Mouse (Mus musculus): ENCODE data around the gene Rfxap. TPM values are rescaled to one million over a fixed set of nuclear protein-coding genes. Genes with fewer than 3 reads are reported as not detected.
A peak's percentile ranks its signal among the peaks of the same experiment; 100 is the strongest.
"Not testable (repeated sequence)": the region's sequence is repeated elsewhere in the genome, so short reads cannot be mapped to it uniquely, and the experiment has no call there.

The Rfxap gene
- polyA plus RNA-seq, 1 experiment, result 16.7 TPM

DNA sequence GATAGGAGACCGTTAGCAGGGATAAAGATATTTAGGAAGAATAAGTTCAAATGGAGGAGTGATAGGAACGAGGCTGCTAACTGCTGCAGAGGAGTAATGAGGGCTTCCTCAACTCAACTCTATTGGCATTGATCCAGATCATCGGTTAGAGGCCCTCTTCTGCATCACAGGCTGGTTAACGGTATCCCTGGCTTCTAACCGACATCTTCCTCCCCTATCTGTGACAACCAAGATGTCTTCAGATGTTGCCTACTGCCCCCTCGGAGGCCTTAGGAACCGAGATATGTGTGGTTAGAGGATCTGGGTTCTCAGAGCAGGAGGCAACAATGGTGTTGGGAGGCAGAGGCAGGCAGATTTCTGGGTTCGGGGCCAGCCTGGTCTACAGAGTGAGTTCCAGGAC is 39.0 kb downstream of the Rfxap start:
- Histone ChIP-seq H3K36me3 (ENCODE audit: control insufficient read depth, insufficient read depth, low read length) (no peaks in the 10 kb centered on the region), H3K27me3 (replicated peaks; ENCODE audit: control insufficient read depth, insufficient read depth, low read length) (no peaks in the 10 kb centered on the region), H3K27ac (ENCODE audit: insufficient read depth, low read depth, low read length) (no peak overlapping the region), H3K4me3 (ENCODE audit: insufficient read depth, low read depth, low read length) (no peak overlapping the region), H3K4me1 (ENCODE audit: control insufficient read depth, insufficient read depth, low read length) (no peaks in the 10 kb centered on the region)
- WGBS, result 87% methylated on average over 8 of the region's 8 CpGs
- no peak for TF ChIP-seq POLR2A (IDR thresholded peaks at IDR 0.05; ENCODE audit: low read depth, low read length)
- no peak for TF ChIP-seq CTCF (conservative IDR thresholded peaks at IDR 0.05; ENCODE audit: insufficient read depth, insufficient read length, low read depth, low read length)
- DNase-seq, result no peak

DNA sequence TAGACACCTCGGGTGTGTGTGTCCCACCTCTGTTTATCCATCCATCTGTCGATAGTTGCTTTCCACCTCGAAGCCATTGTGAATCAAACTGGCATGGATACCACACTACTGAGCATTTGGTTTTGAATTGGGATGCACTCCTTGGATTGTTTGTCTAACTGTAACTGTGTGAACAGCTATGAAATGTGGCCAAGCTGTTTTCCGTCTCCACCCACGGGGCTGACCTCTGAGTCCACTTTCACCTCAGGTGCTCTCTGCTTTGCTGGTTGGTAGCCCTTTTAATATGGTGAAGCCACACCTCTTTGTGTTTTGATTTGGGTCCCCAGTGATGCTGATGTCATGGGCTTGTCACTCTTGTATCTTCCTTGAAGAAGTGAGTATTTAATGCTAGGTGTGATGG is 40.8 kb downstream of the Rfxap start:
- TF ChIP-seq POLR2A (IDR thresholded peaks at IDR 0.05; ENCODE audit: low read depth, low read length) (no peak), CTCF (conservative IDR thresholded peaks at IDR 0.05; ENCODE audit: insufficient read depth, insufficient read length, low read depth, low read length) (no peak)
- H3K4me1 ChIP-seq (ENCODE audit: control insufficient read depth, insufficient read depth, low read length), result no peaks in the 10 kb centered on the region
- WGBS, result 66% methylated on average over 5 of the region's 5 CpGs
- no peak overlapping the region for H3K4me3 ChIP-seq (ENCODE audit: insufficient read depth, low read depth, low read length)
- H3K36me3 ChIP-seq (ENCODE audit: control insufficient read depth, insufficient read depth, low read length), result no peaks in the 10 kb centered on the region
- no peaks in the 10 kb centered on the region for H3K27me3 ChIP-seq (replicated peaks; ENCODE audit: control insufficient read depth, insufficient read depth, low read length)
- no peak for DNase-seq
- H3K27ac ChIP-seq (ENCODE audit: insufficient read depth, low read depth, low read length), result no peak overlapping the region

DNA sequence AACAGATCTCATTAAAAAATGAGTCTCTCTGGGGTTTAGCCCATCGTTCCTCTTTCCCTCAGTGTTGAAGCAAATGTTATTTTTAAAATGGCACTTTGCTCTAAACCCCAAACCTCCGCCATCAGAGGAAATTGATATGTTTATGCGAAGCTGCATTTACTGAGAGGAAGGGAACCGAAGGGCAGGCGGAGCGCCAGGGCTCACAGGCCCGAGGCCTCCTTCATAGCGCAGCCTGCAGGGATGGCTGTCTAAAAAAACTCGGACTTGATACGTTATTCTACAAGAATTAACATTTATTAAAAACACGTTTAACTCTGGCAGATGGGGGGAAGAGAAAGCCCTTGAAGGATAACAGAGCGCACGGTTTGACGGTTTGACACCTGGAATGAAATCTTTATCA is 41.6 kb downstream of the Rfxap start:
- Histone ChIP-seq H3K27me3 (replicated peaks; ENCODE audit: control insufficient read depth, insufficient read depth, low read length) (no peaks in the 10 kb centered on the region), H3K4me1 (ENCODE audit: control insufficient read depth, insufficient read depth, low read length) (no peaks in the 10 kb centered on the region), H3K36me3 (ENCODE audit: control insufficient read depth, insufficient read depth, low read length) (no peaks in the 10 kb centered on the region), H3K4me3 (ENCODE audit: insufficient read depth, low read depth, low read length) (no peak overlapping the region), H3K27ac (ENCODE audit: insufficient read depth, low read depth, low read length) (no peak overlapping the region)
- no peak for DNase-seq
- TF ChIP-seq CTCF (conservative IDR thresholded peaks at IDR 0.05; ENCODE audit: insufficient read depth, insufficient read length, low read depth, low read length) (no peak), POLR2A (IDR thresholded peaks at IDR 0.05; ENCODE audit: low read depth, low read length) (no peak)
- 76% methylated on average over 14 of the region's 14 CpGs for WGBS

GRCm38 (mm10) chr3:54765521-54765920 is 42.1 kb downstream of the Rfxap start:
- not testable (repeated sequence) for H3K27ac ChIP-seq (ENCODE audit: insufficient read depth, low read depth, low read length); H3K36me3 ChIP-seq (ENCODE audit: control insufficient read depth, insufficient read depth, low read length); H3K4me1 ChIP-seq (ENCODE audit: control insufficient read depth, insufficient read depth, low read length); H3K27me3 ChIP-seq (replicated peaks; ENCODE audit: control insufficient read depth, insufficient read depth, low read length); DNase-seq; H3K4me3 ChIP-seq (ENCODE audit: insufficient read depth, low read depth, low read length)
- peak; percentile 34; the same call in 1 of the 2 replicates for TF ChIP-seq CTCF (conservative IDR thresholded peaks at IDR 0.05; ENCODE audit: insufficient read depth, insufficient read length, low read depth, low read length)
- 94% methylated on average over 6 of the region's 6 CpGs for WGBS

GRCm38 (mm10) chr3:54764418-54764817 is 43.2 kb downstream of the Rfxap start:
- no peak for TF ChIP-seq POLR2A (IDR thresholded peaks at IDR 0.05; ENCODE audit: low read depth, low read length)
- TF ChIP-seq CTCF (conservative IDR thresholded peaks at IDR 0.05; ENCODE audit: insufficient read depth, insufficient read length, low read depth, low read length), result no peak
- DNase-seq, result peak; percentile 55
- Histone ChIP-seq H3K4me3 (ENCODE audit: insufficient read depth, low read depth, low read length) (peak overlapping the region; percentile 19; the same call in 1 of the 2 replicates), H3K36me3 (ENCODE audit: control insufficient read depth, insufficient read depth, low read length) (no peaks in the 10 kb centered on the region), H3K27ac (ENCODE audit: insufficient read depth, low read depth, low read length) (no peak overlapping the region), H3K27me3 (replicated peaks; ENCODE audit: control insufficient read depth, insufficient read depth, low read length) (no peaks in the 10 kb centered on the region), H3K4me1 (ENCODE audit: control insufficient read depth, insufficient read depth, low read length) (no peaks in the 10 kb centered on the region)
- WGBS, result 66% methylated on average over 18 of the region's 18 CpGs

GRCm38 (mm10) chr3:54761258-54761657 is 46.3 kb downstream of the Rfxap start:
- no peak for DNase-seq
- H3K4me1 ChIP-seq (ENCODE audit: control insufficient read depth, insufficient read depth, low read length), result no peaks in the 10 kb centered on the region
- TF ChIP-seq CTCF (conservative IDR thresholded peaks at IDR 0.05; ENCODE audit: insufficient read depth, insufficient read length, low read depth, low read length) (no peak), POLR2A (IDR thresholded peaks at IDR 0.05; ENCODE audit: low read depth, low read length) (no peak)
- H3K27ac ChIP-seq (ENCODE audit: insufficient read depth, low read depth, low read length), result no peak overlapping the region
- no peak overlapping the region for H3K4me3 ChIP-seq (ENCODE audit: insufficient read depth, low read depth, low read length)
- 98% methylated on average over 1 of the region's 1 CpGs for WGBS
- H3K27me3 ChIP-seq (replicated peaks; ENCODE audit: control insufficient read depth, insufficient read depth, low read length), result no peaks in the 10 kb centered on the region
- no peaks in the 10 kb centered on the region for H3K36me3 ChIP-seq (ENCODE audit: control insufficient read depth, insufficient read depth, low read length)

- WGBS, result 71% methylated on average over 15 of the region's 15 CpGs
- Histone ChIP-seq H3K36me3 (ENCODE audit: control insufficient read depth, insufficient read depth, low read length) (no peaks in the 10 kb centered on the region), H3K4me1 (ENCODE audit: control insufficient read depth, insufficient read depth, low read length) (no peaks in the 10 kb centered on the region), H3K27ac (ENCODE audit: insufficient read depth, low read depth, low read length) (no peak overlapping the region), H3K4me3 (ENCODE audit: insufficient read depth, low read depth, low read length) (no peak overlapping the region), H3K27me3 (replicated peaks; ENCODE audit: control insufficient read depth, insufficient read depth, low read length) (no peaks in the 10 kb centered on the region)
- peak; percentile 5 for DNase-seq
- TF ChIP-seq POLR2A (IDR thresholded peaks at IDR 0.05; ENCODE audit: low read depth, low read length), result no peak
- no peak for TF ChIP-seq CTCF (conservative IDR thresholded peaks at IDR 0.05; ENCODE audit: insufficient read depth, insufficient read length, low read depth, low read length)
Observed at GRCm38 (mm10) chr3:54760321-54761115, 47.1 kb downstream of the Rfxap start.

Measured in kidney, adult 2 months (tissue).